In genomic region chr6:8259667-8260044, GRCm38 (mm10) we compare ENCODE assay signal across 8 mouse cellular contexts. TPM values are rescaled to one million over a fixed set of nuclear protein-coding genes. Genes with fewer than 3 reads are reported as not detected.
DNase-seq lines count a peak whose midpoint lies in the region; ATAC-seq and TF ChIP-seq lines count a peak whose summit lies in the region.

No protein-coding gene starts in this region.

- H3K9me3 ChIP-seq in hindbrain, embryonic 10.5 days: no peaks in the 10 kb centered on the region

- H3K27me3 ChIP-seq in hindbrain, embryonic 10.5 days (ENCODE audit: insufficient read depth, poor library complexity, severe bottlenecking): no peaks in the 10 kb centered on the region

- DNase-seq in left cerebral cortex, adult 9 months (ENCODE audit: low spot score in 2 of 2): peak; percentile 26 to 57
- DNase-seq in left cerebral cortex, postnatal 36 days (ENCODE audit: low spot score in 2 of 2): no peak
- DNase-seq in hindbrain, embryonic 10.5 days (ENCODE audit: low spot score): no peak
- DNase-seq in adipocyte (ENCODE audit: low spot score): no peak
- DNase-seq in cerebellum, adult 18-20 months: no peak
- DNase-seq in urinary bladder, postnatal 4 days (ENCODE audit: low spot score in 2 of 2): no peak

- peak overlapping the region; percentile 82 for H3K4me3 ChIP-seq in cortical plate, adult 2 months (ENCODE audit: insufficient read depth, low read length)
- peak overlapping the region; percentile 79 for H3K4me3 ChIP-seq in hindbrain, embryonic 10.5 days

- TF ChIP-seq CTCF in cortical plate, adult 2 months (IDR thresholded peaks at IDR 0.05; ENCODE audit: extremely low read depth, insufficient read depth, low read length): no peak

- H3K36me3 ChIP-seq in hindbrain, embryonic 10.5 days: peaks cover 14% of the 10 kb centered on the region

- peaks cover 3% of the 10 kb centered on the region; the same call in 1 of the 2 replicates for H3K4me1 ChIP-seq in cortical plate, adult 2 months (ENCODE audit: control insufficient read depth, insufficient read depth, low read length)
- H3K4me1 ChIP-seq in hindbrain, embryonic 10.5 days (replicated peaks): peaks cover 19% of the 10 kb centered on the region

- WGBS in hindbrain, embryonic 10.5 days: 1% methylated on average over 8 of the region's 8 CpGs

- ATAC-seq in megakaryocyte-erythroid progenitor cell, adult 5-6 weeks (replicated peaks; ENCODE audit: low FRiP score, low TSS enrichment, poor library complexity, severe bottlenecking): peak; percentile 41; the same call in 1 of the 2 replicates

- TF ChIP-seq POLR2A in cortical plate, adult 2 months (IDR thresholded peaks at IDR 0.05; ENCODE audit: extremely low read depth, insufficient read depth, low read length): no peak

- peak overlapping the region; percentile 95 for H3K27ac ChIP-seq in cortical plate, adult 2 months (ENCODE audit: insufficient read depth, low read length)
- peak overlapping the region; percentile 92 for H3K27ac ChIP-seq in hindbrain, embryonic 10.5 days

- intact Hi-C loops in left cerebral cortex, postnatal 36 days (cut with DNase I): loop anchor here (5.0 kb wide), 1 partner anchor 52 kb away; the partner anchor contains the start of gene Mios

RNA-seq across cellular contexts. Expression of gene Gm45062, which starts 0.4 kb away (rescaled TPM):
- total RNA-seq in left cerebral cortex, postnatal 36 days (2021): 10 to 100 TPM in 1 of 2 experiments, 1 to 10 TPM in 1; 4.9 to 10.7 TPM
- 21.9 and 22.5 TPM in 2 replicates for polyA plus RNA-seq in cortical plate, adult 2 months (2012; rRNA removed)
- 8.0 and 9.1 TPM in 2 replicates for polyA plus RNA-seq in hindbrain, embryonic 10.5 days (2016; fragmentation: Nextera tagmentation; extraction: Ambion mirVana)
- 1.6 and 5.8 TPM in 2 replicates for total RNA-seq in megakaryocyte-erythroid progenitor cell, adult 5-6 weeks (2014; fragmentation: Nextera tagmentation)
- 8.7 TPM in 1 of 2 replicates, not detected in the other for total RNA-seq in megakaryocyte-erythroid progenitor cell, adult 5-6 weeks (2017)

RNA-seq across cellular contexts. Expression of gene Umad1, which starts 0.6 kb away (rescaled TPM):
- total RNA-seq in left cerebral cortex, postnatal 36 days (2021): 10 to 100 TPM; 42.7 to 43.6 TPM
- polyA plus RNA-seq in cortical plate, adult 2 months (2012; rRNA removed): 40.2 and 41.3 TPM in 2 replicates
- 21.4 and 22.7 TPM in 2 replicates for polyA plus RNA-seq in hindbrain, embryonic 10.5 days (2016; fragmentation: Nextera tagmentation; extraction: Ambion mirVana)
- total RNA-seq in megakaryocyte-erythroid progenitor cell, adult 5-6 weeks (2014; fragmentation: Nextera tagmentation): 8.6 and 28.3 TPM in 2 replicates
- 3.9 and 9.6 TPM in 2 replicates for total RNA-seq in megakaryocyte-erythroid progenitor cell, adult 5-6 weeks (2017)

RNA-seq across cellular contexts. Expression of gene Rpa3, which starts 0.7 kb away (rescaled TPM):
- 10 to 100 TPM; 15.5 to 18.5 TPM for total RNA-seq in left cerebral cortex, postnatal 36 days (2021)
- 18.7 and 19.6 TPM in 2 replicates for polyA plus RNA-seq in cortical plate, adult 2 months (2012; rRNA removed)
- polyA plus RNA-seq in hindbrain, embryonic 10.5 days (2016; fragmentation: Nextera tagmentation; extraction: Ambion mirVana): 175 and 185 TPM in 2 replicates
- total RNA-seq in megakaryocyte-erythroid progenitor cell, adult 5-6 weeks (2014; fragmentation: Nextera tagmentation): 118 and 179 TPM in 2 replicates
- total RNA-seq in megakaryocyte-erythroid progenitor cell, adult 5-6 weeks (2017): 108 and 144 TPM in 2 replicates

RNA-seq across cellular contexts. Expression of gene Mios, which starts 50.6 kb away (rescaled TPM):
- total RNA-seq in left cerebral cortex, postnatal 36 days (2021): 10 to 100 TPM; 23.4 to 23.8 TPM
- polyA plus RNA-seq in cortical plate, adult 2 months (2012; rRNA removed): 9.6 and 10.7 TPM in 2 replicates
- 19.9 and 23.3 TPM in 2 replicates for polyA plus RNA-seq in hindbrain, embryonic 10.5 days (2016; fragmentation: Nextera tagmentation; extraction: Ambion mirVana)
- total RNA-seq in megakaryocyte-erythroid progenitor cell, adult 5-6 weeks (2014; fragmentation: Nextera tagmentation): 31.4 and 33.6 TPM in 2 replicates
- total RNA-seq in megakaryocyte-erythroid progenitor cell, adult 5-6 weeks (2017): 39.2 and 53.4 TPM in 2 replicates

Comparison
In these comparisons a context has a peak if more than half of its experiments do, and no peak if none do; other contexts are left out.
1. DNase-seq: peak in left cerebral cortex, adult 9 months (2 of 2); none in left cerebral cortex, postnatal 36 days (0 of 2), hindbrain, embryonic 10.5 days (single experiment), adipocyte (single experiment), cerebellum, adult 18-20 months (0 of 2) and urinary bladder, postnatal 4 days (0 of 2).
2. RNA of gene Rpa3, which starts 0.7 kb away (total RNA-seq): 108 to 179 TPM in megakaryocyte-erythroid progenitor cell, adult 5-6 weeks; 15.5 to 18.5 TPM in left cerebral cortex, postnatal 36 days; every median in the first group is over 4 times any median in the second.